Mouse (Mus musculus) erythroblast, embryonic 14.5 days (primary cell): ENCODE results near the gene Wfdc8.

ENCODE experiments used
- GATA1 ChIP-seq: IDR thresholded peaks from 2 replicates; pipeline ENCODE4 v1.6.1; 2012; ENCODE audit warnings: low read length, inconsistent platforms, mixed read lengths
- TAL1 ChIP-seq: IDR thresholded peaks from 3 replicates; pipeline ENCODE4 v1.6.1; 2012; ENCODE audit warnings: low read length, inconsistent platforms, mixed read lengths

- no peak for TF ChIP-seq GATA1
- no peak for TF ChIP-seq TAL1
Observed at GRCm38 (mm10) chr2:164549963-164550894, 63.2 kb downstream of the Wfdc8 start.
